Mouse (Mus musculus): ENCODE results near the gene Lin52. TPM values are rescaled to one million over a fixed set of nuclear protein-coding genes. Genes with fewer than 3 reads are reported as not detected.

Lin52 gene
- polyA plus RNA-seq, 1 experiment, result 3.6 TPM

DNA sequence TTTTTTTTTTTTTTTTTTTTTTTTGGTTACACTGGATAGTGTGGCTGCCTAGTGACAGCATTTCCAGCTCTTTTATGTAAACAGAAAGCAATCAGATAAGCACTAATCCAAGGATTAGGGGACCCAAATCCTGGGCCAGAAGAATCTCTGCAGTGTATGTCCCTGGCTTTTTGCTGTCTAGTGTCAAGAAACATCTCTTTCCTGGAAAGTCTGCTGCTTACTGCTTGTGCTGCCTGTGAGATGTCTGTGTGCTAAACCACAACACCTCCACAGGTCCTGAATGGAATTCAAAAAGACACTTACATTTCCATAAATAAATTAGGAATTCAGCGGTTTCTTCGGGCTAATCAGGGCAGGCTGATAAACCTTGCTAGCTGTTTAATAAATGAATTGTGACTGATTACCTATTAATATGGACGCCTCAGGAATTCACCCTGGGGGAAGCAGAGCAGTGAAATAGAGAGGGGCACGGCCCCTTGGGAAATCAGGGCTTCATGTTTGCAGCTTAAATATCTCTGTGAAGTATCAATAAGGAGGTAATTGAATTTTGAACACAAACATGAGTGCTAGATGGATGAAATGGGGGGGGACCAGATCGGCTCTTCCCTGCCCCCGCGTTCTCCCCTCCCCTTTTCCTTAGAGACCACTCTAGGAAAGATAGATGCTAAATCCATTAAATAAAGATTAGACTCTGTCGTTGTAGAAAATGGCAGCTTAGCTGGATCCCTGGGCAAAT is 49.5 kb downstream of the Lin52 start:
- TF ChIP-seq SRF (IDR thresholded peaks at IDR 0.05; ENCODE audit: control insufficient read depth, insufficient read length, low read depth) (no peak), POLR2AphosphoS2 (IDR thresholded peaks at IDR 0.05; ENCODE audit: insufficient read length, low read depth) (no peak), TCF3 (IDR thresholded peaks at IDR 0.05; ENCODE audit: insufficient read length, low read depth) (no peak), USF1 (IDR thresholded peaks at IDR 0.05; ENCODE audit: low read depth) (no peak), CEBPB (IDR thresholded peaks at IDR 0.05; ENCODE audit: insufficient read depth, poor library complexity, severe bottlenecking) (no peak), MAX (IDR thresholded peaks at IDR 0.05; ENCODE audit: low read depth) (no peak), MYOG (IDR thresholded peaks at IDR 0.05; ENCODE audit: control insufficient read depth in 1 of 3, insufficient read depth in 1 of 3, insufficient read length in 2 of 3, low read depth in 2 of 3) (no peak), MYOD1 (IDR thresholded peaks at IDR 0.05; ENCODE audit: control insufficient read depth in 1 of 3, insufficient read length in 2 of 3, low read depth in 2 of 3) (no peak), POLR2A (IDR thresholded peaks at IDR 0.05; ENCODE audit: insufficient read length, low read depth) (no peak), TCF12 (IDR thresholded peaks at IDR 0.05; ENCODE audit: insufficient read depth, poor library complexity, severe bottlenecking) (no peak), REST (IDR thresholded peaks at IDR 0.05; ENCODE audit: insufficient read depth, insufficient read length) (no peak), E2F4 (IDR thresholded peaks at IDR 0.05; ENCODE audit: insufficient read depth) (no peak)
- no peaks in the 10 kb centered on the region for H3K79me2 ChIP-seq (ENCODE audit: control insufficient read depth, insufficient read depth)
- H3K36me3 ChIP-seq (ENCODE audit: control insufficient read depth, insufficient read depth), result no peaks in the 10 kb centered on the region
- no peak overlapping the region for H3K4me2 ChIP-seq (ENCODE audit: low read depth)
- no peak overlapping the region for H3ac ChIP-seq (ENCODE audit: control insufficient read depth, insufficient read length)
- H3K27me3 ChIP-seq (ENCODE audit: control insufficient read depth, insufficient read depth, insufficient read length), result no peaks in the 10 kb centered on the region
- no peak overlapping the region for H3K4me3 ChIP-seq

GRCm38 (mm10) chr12:84501278-84501677 is 50.1 kb downstream of the Lin52 start:
- Histone ChIP-seq H3K4me2 (ENCODE audit: low read depth) (no peak overlapping the region), H3K79me2 (ENCODE audit: control insufficient read depth, insufficient read depth) (no peaks in the 10 kb centered on the region), H3K4me3 (no peak overlapping the region), H3K36me3 (ENCODE audit: control insufficient read depth, insufficient read depth) (no peaks in the 10 kb centered on the region), H3ac (ENCODE audit: control insufficient read depth, insufficient read length) (no peak overlapping the region), H3K27me3 (ENCODE audit: control insufficient read depth, insufficient read depth, insufficient read length) (no peaks in the 10 kb centered on the region)
- TF ChIP-seq CEBPB (IDR thresholded peaks at IDR 0.05; ENCODE audit: insufficient read depth, poor library complexity, severe bottlenecking) (no peak), SRF (IDR thresholded peaks at IDR 0.05; ENCODE audit: control insufficient read depth, insufficient read length, low read depth) (no peak), TCF3 (IDR thresholded peaks at IDR 0.05; ENCODE audit: insufficient read length, low read depth) (no peak), REST (IDR thresholded peaks at IDR 0.05; ENCODE audit: insufficient read depth, insufficient read length) (no peak), USF1 (IDR thresholded peaks at IDR 0.05; ENCODE audit: low read depth) (no peak), MYOD1 (IDR thresholded peaks at IDR 0.05; ENCODE audit: control insufficient read depth in 1 of 3, insufficient read length in 2 of 3, low read depth in 2 of 3) (no peak), POLR2A (IDR thresholded peaks at IDR 0.05; ENCODE audit: insufficient read length, low read depth) (no peak), MAX (IDR thresholded peaks at IDR 0.05; ENCODE audit: low read depth) (no peak), MYOG (IDR thresholded peaks at IDR 0.05; ENCODE audit: control insufficient read depth in 1 of 3, insufficient read depth in 1 of 3, insufficient read length in 2 of 3, low read depth in 2 of 3) (no peak), E2F4 (IDR thresholded peaks at IDR 0.05; ENCODE audit: insufficient read depth) (no peak), TCF12 (IDR thresholded peaks at IDR 0.05; ENCODE audit: insufficient read depth, poor library complexity, severe bottlenecking) (no peak), POLR2AphosphoS2 (IDR thresholded peaks at IDR 0.05; ENCODE audit: insufficient read length, low read depth) (no peak)

DNA sequence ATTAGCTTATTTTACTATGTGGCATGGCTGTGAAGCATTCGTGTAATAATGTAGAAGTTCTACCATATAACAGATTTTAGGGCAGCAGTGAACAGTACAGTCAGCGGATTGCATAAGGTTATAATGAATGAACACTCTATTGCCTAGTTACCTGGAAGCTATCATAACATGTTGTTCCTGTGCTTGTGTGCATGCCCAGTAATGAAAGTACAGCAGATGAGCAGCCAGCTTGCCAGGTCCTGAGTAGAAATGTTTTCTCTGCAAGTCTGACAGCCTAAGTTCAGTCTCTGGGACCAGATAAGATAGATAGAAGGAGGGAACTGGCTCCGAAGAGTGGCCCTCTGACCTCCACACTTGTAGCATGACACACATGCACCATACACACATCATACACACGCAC is 55.6 kb downstream of the Lin52 start:
- Histone ChIP-seq H3K36me3 (ENCODE audit: control insufficient read depth, insufficient read depth) (no peaks in the 10 kb centered on the region), H3K79me2 (ENCODE audit: control insufficient read depth, insufficient read depth) (no peaks in the 10 kb centered on the region), H3ac (ENCODE audit: control insufficient read depth, insufficient read length) (no peak overlapping the region), H3K27me3 (ENCODE audit: control insufficient read depth, insufficient read depth, insufficient read length) (no peaks in the 10 kb centered on the region), H3K4me2 (ENCODE audit: low read depth) (no peak overlapping the region), H3K4me3 (no peak overlapping the region)
- TF ChIP-seq REST (IDR thresholded peaks at IDR 0.05; ENCODE audit: insufficient read depth, insufficient read length), result no peak
- TF ChIP-seq POLR2A (IDR thresholded peaks at IDR 0.05; ENCODE audit: insufficient read length, low read depth), result no peak
- TF ChIP-seq TCF12 (IDR thresholded peaks at IDR 0.05; ENCODE audit: insufficient read depth, poor library complexity, severe bottlenecking), result no peak
- no peak for TF ChIP-seq MYOD1 (IDR thresholded peaks at IDR 0.05; ENCODE audit: control insufficient read depth in 1 of 3, insufficient read length in 2 of 3, low read depth in 2 of 3)
- TF ChIP-seq CEBPB (IDR thresholded peaks at IDR 0.05; ENCODE audit: insufficient read depth, poor library complexity, severe bottlenecking), result no peak
- TF ChIP-seq POLR2AphosphoS2 (IDR thresholded peaks at IDR 0.05; ENCODE audit: insufficient read length, low read depth), result no peak
- TF ChIP-seq MAX (IDR thresholded peaks at IDR 0.05; ENCODE audit: low read depth), result no peak
- TF ChIP-seq USF1 (IDR thresholded peaks at IDR 0.05; ENCODE audit: low read depth), result no peak
- TF ChIP-seq SRF (IDR thresholded peaks at IDR 0.05; ENCODE audit: control insufficient read depth, insufficient read length, low read depth), result no peak
- TF ChIP-seq MYOG (IDR thresholded peaks at IDR 0.05; ENCODE audit: control insufficient read depth in 1 of 3, insufficient read depth in 1 of 3, insufficient read length in 2 of 3, low read depth in 2 of 3), result no peak
- no peak for TF ChIP-seq TCF3 (IDR thresholded peaks at IDR 0.05; ENCODE audit: insufficient read length, low read depth)

GRCm38 (mm10) chr12:84512016-84512415 is 60.8 kb downstream of the Lin52 start:
- TF ChIP-seq MYOG (IDR thresholded peaks at IDR 0.05; ENCODE audit: control insufficient read depth in 1 of 3, insufficient read depth in 1 of 3, insufficient read length in 2 of 3, low read depth in 2 of 3) (no peak), SRF (IDR thresholded peaks at IDR 0.05; ENCODE audit: control insufficient read depth, insufficient read length, low read depth) (no peak), TCF12 (IDR thresholded peaks at IDR 0.05; ENCODE audit: insufficient read depth, poor library complexity, severe bottlenecking) (no peak), TCF3 (IDR thresholded peaks at IDR 0.05; ENCODE audit: insufficient read length, low read depth) (no peak), REST (IDR thresholded peaks at IDR 0.05; ENCODE audit: insufficient read depth, insufficient read length) (no peak), POLR2AphosphoS2 (IDR thresholded peaks at IDR 0.05; ENCODE audit: insufficient read length, low read depth) (no peak), POLR2A (IDR thresholded peaks at IDR 0.05; ENCODE audit: insufficient read length, low read depth) (no peak), USF1 (IDR thresholded peaks at IDR 0.05; ENCODE audit: low read depth) (no peak), MYOD1 (IDR thresholded peaks at IDR 0.05; ENCODE audit: control insufficient read depth in 1 of 3, insufficient read length in 2 of 3, low read depth in 2 of 3) (no peak), MAX (IDR thresholded peaks at IDR 0.05; ENCODE audit: low read depth) (no peak), E2F4 (IDR thresholded peaks at IDR 0.05; ENCODE audit: insufficient read depth) (no peak), CEBPB (IDR thresholded peaks at IDR 0.05; ENCODE audit: insufficient read depth, poor library complexity, severe bottlenecking) (no peak)
- H3K4me2 ChIP-seq (ENCODE audit: low read depth), result no peak overlapping the region
- no peak overlapping the region for H3K4me3 ChIP-seq
- no peaks in the 10 kb centered on the region for H3K79me2 ChIP-seq (ENCODE audit: control insufficient read depth, insufficient read depth)
- no peaks in the 10 kb centered on the region for H3K27me3 ChIP-seq (ENCODE audit: control insufficient read depth, insufficient read depth, insufficient read length)
- no peak overlapping the region for H3ac ChIP-seq (ENCODE audit: control insufficient read depth, insufficient read length)
- H3K36me3 ChIP-seq (ENCODE audit: control insufficient read depth, insufficient read depth), result no peaks in the 10 kb centered on the region

All from myocyte (in vitro differentiated cells).